Mouse (Mus musculus) frontal cortex, postnatal 10 days (tissue): ENCODE measurements around the gene Ampd1.

Source experiments
- DNase-seq, 2 experiments: peaks; one replicate each; pipeline ENCODE4 v3.0.0; 2022; ENCODE audit warnings: low spot score in 2 of 2, mixed read lengths in 1 of 2

Ampd1 gene

DNA sequence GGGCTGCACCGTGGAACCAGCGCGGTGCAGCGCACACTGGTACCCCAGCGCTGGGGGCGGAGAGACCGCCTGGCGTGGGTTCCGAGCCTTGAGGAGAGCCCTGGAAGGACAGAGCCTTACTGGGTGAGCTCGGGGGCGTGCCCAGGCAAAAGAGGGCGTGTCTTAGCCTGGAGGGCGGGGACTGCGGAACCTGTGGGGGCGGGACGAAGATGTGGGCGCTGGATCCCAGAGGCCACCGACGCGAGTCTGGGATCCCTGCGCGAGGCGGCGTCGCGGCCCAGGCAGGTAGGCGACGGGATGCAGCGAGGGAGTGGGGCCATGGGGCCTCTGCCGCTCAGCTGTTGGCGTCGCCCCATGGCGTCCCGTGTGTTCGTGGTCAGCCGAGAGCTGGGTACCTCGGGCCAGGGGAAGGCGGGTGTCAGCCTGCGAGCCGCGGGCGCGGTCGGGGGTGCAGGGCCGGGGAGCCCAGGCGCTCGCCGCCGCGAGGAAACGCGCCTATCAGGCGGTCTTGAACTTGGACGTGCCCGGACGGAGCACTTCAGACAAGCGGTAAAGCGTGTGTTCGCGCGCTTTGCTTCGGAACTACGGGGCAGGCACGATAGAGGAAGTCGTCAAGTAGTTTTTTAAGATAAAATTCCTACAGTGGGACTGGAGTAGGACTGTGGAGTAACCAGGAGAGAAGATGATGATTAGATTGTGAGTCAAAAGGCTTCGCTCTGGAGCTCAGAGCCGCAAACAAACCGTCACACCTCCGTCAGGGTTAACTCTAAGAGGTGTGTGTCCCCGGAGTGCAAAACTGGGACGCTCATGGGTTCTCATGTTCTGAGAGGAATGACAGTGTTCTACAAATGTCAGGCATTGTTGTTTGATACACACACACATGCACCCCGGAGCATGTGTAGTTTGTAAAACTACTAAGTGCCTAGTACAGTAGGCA, 28.9 kb downstream of the Ampd1 start, which contains the start of gene Dennd2c:
Dennd2c (plus strand) TSS at position 151 of the 937 bp plus-strand sequence.
- peak; percentile 57 to 81 for DNase-seq

- DNase-seq: no peak
Measured at GRCm38 (mm10) chr3:103107565-103108240, 33.9 kb downstream of the Ampd1 start.

DNA sequence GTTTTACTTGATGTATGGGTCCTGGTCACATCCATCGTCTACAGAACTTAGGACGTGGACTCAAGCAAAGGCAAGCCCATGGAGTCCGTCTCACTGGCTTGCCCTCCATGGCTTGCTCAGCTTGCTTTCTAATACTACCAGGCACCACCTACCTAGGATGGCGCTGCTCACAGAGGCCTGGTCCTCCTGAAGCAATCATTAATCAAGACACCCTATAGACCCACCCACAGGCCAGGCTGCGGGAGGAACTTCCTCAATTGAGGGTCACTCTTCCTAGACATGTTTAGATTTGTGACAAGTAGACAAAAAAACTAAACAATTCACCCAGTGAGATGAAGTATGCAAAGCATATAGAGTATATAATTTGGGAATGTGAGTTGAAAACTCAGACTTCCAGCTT, 38.4 kb downstream of the Ampd1 start:
- DNase-seq: no peak

DNA sequence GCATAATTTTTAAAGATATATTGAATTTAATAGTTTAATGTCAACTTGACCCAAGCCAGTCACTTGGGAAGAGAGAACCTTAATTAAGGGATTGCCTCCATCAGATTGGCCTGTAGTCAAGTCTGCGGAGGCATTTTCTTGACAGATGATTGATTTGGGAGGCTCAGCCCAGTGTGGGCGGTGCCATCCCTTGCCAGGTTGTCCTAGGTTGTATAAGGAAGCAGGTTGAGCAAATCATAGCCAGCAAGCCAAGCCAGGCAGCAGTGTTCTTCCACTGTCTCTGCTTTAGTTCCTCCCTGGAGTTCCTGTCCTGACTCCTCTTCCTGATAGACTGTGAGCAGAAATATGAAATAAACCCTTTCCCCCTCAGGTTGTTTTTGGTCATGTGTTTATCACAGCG, 49.8 kb downstream of the Ampd1 start:
- DNase-seq: no peak

DNA sequence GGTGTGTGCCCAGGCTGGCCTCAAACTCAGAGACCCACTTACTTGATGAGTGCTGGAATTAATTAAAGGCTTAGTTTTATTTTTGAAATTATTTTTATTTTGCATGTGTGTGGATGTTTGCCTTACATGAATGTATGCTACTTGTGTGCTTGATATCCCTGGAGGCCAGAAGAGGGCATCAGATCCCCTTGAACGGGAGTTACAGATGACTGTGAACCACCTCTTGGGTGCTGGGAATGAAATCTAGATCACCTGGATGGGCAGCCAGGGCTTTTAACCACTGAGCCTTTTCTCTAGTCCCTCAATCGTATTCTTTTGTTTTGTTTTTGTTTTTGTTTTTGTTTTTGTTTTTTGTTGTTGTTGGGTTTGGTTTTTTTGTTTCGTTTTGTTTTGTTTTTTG, 52.3 kb downstream of the Ampd1 start:
- DNase-seq: no peak

DNA sequence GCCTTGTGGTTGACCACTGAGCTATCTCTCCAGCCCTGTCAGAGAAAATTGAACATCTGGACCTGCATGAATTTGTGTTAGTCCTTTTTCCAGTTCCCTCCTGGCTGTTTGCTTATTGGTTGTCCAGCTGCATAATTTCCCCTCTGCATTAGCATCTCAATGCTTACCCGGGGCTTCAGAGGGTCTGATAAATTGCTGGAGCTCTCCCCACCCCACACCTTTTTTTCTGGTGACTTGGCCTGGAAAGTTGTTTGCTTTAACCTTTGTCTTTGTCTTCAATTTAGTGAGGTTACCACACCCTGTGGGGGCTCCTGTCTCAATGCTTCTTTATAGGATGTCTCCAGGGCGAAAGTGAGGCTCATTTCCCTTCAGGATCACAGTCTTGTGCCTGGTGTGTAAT, 53.4 kb downstream of the Ampd1 start:
- DNase-seq: no peak

DNA sequence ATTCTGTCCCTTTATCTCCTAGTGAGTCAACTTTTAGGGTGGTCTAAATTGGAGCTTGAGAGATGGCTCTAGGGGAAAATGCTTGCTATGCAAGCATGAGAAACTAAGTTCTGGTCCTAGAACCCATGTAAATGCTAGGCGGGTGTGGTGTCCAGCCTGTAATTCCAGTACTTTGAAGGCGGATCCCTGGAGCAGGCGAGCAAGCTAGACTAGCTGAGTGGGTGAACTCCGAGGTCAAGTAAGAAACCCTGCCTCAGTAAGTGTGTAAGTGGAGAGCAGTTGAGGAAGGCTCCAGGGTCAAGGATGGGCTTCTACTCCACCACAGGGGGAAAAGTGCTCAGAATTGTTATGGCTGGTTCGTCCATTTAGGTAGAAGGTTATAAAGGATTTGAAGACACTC, 53.9 kb downstream of the Ampd1 start:
- no peak for DNase-seq

DNA sequence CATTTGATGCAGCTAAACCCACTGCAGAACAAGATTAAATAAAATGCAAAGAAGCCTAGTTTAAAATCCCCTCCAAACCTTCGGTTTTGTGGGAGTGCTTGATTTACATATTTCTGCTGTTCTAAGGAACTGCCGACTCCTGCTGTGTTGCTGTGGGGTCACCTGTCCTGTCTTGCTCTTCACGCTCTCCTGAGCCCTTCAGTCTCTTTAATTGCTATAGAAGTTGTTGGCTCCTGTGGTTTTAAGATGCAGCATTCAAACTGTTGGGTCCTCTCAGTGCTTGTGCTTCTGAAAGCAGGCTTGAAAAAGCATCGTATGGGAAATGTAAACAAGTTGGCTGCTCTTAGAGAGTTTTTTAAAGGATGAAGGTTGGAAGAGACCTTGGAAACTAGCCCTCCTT, 54.4 kb downstream of the Ampd1 start:
- no peak for DNase-seq

DNA sequence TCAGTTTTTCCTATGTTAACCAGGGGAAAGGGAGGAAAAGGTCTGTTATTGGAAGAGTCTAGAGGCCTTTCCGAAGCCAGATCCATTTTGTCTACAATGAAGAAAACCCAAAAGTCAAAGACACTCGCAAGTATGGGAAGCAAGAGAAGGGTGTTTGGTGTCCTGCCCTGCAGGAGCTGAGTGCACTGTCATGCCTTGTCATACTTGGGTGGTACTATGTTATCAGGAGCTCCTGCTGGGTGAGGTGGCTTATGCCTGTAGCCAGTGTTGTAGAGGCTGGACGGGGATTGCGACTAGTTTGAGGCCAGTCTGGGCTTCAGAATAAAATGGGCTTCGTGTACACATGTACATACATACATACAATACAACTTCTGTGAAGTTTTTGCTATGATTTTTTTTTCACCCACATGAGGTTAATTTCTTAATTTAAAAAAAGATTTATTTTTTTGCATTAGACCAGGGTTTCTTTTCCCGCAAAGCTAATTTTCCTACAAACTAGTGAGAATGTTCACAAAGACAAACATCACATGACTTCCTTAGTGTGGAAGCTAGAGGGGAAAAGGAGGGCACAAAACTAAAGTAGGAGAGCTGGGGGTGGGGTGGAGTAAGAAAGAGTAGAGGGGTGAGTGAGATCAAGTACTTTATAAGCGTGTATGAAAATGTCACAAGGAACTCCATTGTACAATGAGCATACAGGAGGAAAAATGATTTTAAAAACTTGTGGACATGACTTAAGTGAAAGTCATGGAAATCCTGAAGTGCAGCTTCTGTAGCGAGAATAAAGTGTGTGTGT, 55.7 kb downstream of the Ampd1 start:
- no peak for DNase-seq

GRCm38 (mm10) chr3:103130236-103130751, 56.5 kb downstream of the Ampd1 start:
- DNase-seq: no peak

DNA sequence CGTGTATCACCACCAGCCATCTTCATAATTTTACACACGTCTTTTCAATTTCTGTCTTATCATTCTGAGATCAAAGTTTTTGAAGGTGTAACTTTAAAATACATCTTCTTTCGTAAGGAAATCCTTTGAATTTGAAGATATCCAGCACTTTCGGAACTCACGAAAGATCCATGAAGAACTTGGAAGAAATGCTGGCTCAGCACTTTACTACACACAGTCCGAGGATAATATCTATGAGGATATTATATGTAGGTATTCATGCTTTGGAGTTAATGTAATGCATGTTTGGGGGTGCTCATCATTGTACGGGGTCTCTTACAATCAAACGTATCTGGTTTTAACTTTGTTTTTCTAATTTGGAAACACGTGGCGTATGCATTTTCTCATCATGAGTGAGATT, 59.3 kb downstream of the Ampd1 start:
- DNase-seq: no peak

- DNase-seq: no peak
Measured at GRCm38 (mm10) chr3:103136414-103137077, 62.7 kb downstream of the Ampd1 start.

DNA sequence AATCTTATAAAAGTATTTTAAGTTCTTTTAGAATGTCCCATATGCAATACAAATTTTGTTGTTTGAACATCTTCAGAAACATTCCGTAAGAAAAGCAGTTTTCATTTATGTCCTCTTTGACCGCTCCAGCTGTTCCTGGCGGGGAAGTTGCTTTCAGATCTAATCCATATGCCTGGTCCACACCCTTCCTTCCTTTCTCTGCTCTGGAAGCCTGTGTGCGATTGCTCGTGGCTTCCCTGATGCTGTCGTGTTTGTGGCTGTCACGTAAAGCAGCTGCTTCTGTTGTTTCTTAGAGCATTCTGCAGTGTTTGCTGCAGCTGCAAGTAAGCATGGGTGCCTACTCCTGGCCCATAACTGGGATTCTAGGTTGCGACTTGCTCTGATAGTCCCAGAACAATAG, 65.2 kb downstream of the Ampd1 start:
- DNase-seq: no peak

DNA sequence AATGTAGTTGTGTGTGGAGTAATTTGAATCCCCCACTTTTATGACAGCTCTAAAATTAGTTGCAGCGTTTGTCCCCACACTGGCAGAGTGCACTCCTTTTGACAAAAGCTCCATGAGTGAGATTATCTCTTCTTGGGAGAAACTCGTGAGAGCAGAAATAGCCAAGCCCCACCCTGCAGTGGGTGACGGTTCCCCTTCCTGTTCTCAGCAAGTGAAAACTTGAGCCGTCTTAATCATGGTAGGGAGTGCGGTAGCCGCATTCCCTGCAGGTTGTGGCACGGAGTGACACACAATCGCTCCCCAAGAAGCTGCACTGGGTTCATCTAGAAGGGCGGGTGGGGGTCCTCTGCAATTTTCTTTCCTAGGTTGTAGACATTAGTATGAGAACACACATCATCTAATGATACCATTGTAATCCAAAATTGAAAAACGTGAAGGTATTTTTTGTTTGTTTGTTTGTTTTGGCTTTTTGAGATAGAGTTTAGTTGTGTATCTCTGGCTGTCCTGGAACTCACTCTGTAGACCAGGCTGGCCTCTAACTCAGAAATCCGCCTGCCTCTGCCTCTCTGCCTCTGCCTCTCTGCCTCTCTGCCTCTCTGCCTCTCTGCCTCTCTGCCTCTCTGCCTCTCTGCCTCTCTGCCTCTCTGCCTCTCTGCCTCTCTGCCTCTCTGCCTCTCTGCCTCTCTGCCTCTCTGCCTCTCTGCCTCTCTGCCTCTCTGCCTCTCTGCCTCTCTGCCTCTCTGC, 66.5 kb downstream of the Ampd1 start:
- peak in 1 of 2 experiments; percentile 18 for DNase-seq

DNA sequence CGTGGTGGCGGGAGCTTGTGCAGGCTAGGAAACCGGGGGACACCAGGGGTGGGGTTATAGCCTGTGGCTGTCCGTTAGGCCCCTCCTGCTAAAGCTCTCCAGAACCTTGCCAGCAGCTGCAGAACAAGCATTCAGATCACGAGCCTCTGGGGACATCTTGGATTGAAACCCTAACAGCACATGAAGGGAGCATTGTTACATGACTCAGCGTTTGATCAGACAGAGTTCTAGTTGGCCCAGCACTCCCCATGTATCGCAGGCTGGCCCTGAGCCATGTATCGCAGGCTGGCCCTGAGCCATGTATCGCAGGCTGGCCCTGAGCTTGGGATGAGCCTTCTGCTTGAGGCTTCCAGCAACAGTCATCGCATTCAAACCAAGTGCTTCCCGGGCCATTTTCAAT, 67.5 kb downstream of the Ampd1 start:
- no peak for DNase-seq

GRCm38 (mm10) chr3:103142366-103142765, 68.6 kb downstream of the Ampd1 start:
- DNase-seq: no peak

DNA sequence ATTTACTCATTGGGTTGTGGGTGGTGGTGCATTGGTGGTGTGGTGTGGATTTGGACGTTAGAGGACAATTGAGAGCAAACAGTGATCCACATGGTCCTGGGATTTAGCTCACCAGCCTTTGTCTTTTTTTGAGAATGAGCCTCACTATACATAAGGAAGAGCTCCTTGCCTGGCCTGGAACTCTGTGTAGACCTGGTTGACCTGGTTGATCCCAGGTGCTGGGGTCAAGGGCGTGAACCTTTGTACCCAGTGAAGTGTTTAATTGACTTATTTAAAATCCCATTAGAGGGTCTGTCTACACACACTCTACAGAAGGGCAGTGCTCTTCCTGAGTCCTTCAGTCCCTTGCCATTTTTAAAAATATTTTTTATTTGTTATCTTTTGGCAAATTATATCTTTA, 71.5 kb downstream of the Ampd1 start:
- DNase-seq: no peak

- no peak for DNase-seq
Measured at GRCm38 (mm10) chr3:103145791-103146190, 72.0 kb downstream of the Ampd1 start.

GRCm38 (mm10) chr3:103146330-103147166, 72.7 kb downstream of the Ampd1 start:
- no peak for DNase-seq

- DNase-seq: no peak
Measured at GRCm38 (mm10) chr3:103147775-103148174, 74.0 kb downstream of the Ampd1 start.
